Mouse (Mus musculus) thymus, postnatal 10 days (tissue): Measurements from ENCODE around the gene Upk1a.

Experiments
- DNase-seq, 2 experiments: peaks; one replicate each; pipeline ENCODE4 v3.0.0; 2021; ENCODE audit warnings: low spot score in 2 of 2

The Upk1a gene

DNA sequence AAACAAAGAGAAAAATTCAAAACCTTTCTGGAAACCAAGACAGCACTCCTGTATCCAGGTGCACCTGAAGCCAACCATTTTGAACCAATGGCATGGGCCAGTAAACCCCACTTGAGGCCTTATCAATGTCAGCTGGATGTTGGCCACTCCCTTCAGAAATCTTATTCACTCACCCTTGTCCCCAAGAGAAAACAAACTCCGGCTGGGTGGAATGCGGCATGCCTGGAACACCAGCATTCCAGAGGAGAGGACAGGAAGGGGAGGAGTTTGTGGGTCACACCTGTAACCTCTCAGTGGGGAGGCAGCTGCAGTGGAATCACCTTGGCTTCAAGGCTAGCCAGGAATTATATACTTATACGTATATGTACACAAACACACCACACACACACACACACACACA, 10.1 kb downstream of the Upk1a start:
- DNase-seq: no peak

- no peak for DNase-seq
These were observed 12.0 kb downstream of the Upk1a start for GRCm38 (mm10) chr7:30600651-30601050.

DNA sequence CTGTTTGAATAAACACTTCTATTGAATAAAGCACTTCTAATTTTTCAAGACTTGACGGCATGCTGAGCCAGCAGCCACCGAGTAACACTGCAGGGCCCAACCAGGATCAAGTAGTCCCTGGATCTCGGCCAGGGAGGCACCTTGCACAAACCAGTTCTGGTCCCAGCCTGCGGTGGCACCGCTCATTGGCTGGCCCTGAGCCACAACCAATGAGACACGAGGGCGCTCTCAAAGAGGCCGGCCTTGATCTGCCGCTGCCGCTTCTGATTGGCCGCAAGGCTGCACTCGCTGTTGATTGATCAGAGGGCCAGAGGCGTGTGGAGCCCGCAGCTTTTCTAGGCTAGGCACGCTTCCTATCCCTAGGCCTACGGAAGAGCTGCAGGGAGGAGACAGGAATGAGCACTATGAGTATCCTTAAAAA, 12.7 kb downstream of the Upk1a start:
- peak; percentile 54 to 61 for DNase-seq

DNA sequence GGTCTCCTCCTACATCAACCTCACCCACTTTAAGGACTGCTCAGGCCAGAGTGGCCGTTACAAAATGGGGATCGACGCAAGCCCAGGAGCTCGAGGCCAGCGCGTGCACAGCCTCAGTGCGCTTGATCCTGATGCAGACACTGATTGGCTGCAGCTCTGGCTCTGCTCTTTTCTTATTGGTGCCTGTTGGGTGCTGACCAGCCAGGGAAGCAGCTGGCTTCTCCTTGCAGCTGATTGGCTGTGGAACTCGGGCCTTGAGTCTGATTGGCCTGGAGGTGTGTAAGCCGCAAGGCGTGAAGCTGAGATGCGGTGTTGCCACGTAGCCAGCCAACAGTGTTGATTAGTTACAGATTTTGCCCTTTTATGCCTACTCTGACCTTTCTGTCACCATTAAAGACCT, 13.9 kb downstream of the Upk1a start, which contains the start of gene Zbtb32:
Zbtb32 (minus strand) TSS at position 124 of the 400 bp plus-strand sequence.
- no peak for DNase-seq

DNA sequence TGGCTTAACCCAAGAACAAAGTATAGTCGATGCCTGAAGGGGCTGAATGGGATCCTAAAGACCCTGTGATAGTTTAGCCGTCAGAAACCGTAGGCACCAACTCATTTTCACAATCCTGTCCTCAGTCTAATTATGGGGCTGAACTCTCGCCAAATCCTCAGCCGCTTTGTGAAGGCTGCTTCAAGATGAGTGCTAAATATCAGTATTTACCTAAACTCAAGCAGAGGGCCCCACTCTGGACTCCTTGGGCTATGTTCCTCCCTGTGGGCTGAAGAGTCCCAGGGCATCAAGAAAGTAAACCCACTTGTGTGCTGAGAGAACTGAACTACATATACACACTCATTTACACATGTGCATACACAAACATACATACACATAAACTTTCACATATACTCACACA, 15.8 kb downstream of the Upk1a start:
- no peak for DNase-seq

DNA sequence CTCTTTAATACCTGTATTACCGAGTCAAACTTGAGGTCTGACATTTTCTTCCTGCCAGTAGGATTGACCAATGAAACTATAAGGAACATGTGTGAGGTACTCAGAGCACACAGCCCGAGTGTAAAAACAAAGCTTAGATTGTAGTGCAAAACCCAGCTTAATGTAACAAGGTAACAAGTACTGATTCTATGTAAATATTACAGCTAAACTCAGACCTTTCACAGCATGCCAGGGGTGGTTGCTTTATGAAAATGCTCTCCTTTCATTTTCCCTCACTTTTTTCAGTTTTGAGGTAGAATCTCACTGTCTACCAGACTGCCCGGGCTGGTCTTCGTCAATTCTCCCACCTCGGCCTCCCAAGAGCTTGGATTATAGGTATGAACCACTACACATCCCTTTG, 16.6 kb downstream of the Upk1a start:
- no peak for DNase-seq

DNA sequence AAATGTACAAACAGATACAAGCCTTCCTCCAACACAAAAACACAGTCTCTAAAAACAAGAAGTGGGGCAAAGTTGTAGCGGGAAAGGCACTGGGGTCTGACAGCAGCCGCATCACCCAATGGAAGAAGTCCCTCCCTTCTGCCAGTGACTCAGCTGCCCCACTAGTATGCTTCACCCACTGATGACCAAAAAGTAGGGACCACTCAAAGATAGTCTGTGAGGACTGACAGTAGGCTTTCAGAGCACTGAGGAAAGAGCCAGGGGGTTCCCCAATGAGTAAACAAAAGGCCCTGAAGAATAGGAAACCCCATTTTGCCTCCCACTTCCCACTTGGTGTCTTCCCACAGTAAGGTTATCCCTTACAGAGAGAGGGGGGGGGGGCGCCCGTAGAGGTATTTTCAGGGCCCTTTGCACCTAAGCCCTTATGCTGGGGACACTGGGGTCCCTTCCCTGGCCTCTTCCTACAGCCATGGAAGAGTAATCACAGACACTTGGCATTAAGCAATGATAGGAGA, 18.1 kb downstream of the Upk1a start:
- no peak for DNase-seq

DNA sequence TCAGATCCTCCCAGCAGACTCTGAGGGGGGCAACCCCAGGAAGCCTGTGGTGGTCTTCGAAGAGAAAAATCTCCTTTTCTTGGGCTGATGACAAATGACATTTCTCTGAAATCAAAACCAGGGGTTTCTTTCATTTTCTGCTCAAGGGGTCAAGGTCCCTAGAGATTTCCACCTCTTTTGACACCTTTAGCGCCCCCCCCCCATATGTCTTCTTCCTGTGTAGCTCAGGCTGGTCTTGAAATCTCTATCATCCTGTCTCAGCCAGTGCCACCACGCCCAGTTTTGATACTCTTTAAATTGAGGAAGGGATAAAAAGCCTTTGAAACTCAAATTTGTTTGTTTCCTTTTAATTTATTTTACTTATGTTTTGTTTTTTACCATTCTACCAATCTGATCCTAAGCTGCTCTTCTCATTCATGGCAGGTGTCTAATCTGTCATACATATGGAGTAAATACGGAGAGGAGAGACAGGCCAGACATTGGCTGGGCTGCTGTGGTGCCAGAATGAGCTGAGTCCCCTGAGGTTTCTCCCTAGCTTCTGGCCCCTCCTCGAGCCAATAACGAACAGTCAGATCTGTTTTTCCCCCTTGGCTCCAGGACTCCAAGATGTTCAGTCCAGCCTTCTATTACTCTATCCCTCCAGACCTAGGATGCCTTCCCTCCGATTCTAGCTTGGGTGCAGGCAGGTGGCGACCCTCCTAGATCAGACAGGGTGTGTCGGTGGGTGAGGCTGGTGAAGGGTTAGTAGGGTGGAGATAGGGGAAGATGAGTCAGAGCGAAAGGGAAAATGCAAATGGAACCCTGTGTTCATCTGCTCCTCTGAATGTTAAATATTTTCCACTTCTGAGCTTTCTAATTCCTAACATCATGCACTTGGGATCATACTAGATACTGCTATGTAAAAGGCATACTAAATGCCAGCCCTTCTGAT, 18.8 kb downstream of the Upk1a start:
- no peak for DNase-seq

DNA sequence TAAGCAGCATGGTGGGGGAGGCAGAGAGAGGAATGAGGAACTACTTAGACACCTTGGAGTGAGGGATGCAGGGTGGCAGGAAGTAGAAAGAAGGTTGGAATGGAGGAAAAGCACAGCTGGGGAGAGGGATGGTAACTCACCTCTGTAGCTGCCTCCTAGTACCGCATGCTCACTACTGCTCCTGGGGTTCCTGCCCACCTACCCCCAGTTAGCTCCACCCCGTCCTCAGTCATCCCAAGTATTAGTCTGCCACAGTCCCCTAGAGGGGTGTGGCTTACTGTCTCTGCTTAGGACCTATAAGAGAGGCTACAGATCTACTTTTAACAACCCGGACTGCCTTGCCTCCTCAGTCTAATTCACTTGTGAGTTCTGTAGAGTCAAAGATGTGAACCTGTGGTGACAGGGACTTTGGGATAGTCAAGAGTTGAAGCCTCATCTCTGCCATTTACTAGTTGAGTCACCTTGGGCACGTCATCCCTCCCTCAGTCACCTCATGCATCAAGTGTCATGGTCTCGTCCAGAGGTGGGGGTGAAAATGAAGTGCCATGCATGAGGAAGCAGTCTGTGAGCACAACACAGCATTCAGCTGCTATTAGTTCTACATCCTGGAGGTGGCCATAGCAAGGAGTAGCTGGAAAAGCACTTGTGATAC, 19.7 kb downstream of the Upk1a start:
- DNase-seq: no peak

DNA sequence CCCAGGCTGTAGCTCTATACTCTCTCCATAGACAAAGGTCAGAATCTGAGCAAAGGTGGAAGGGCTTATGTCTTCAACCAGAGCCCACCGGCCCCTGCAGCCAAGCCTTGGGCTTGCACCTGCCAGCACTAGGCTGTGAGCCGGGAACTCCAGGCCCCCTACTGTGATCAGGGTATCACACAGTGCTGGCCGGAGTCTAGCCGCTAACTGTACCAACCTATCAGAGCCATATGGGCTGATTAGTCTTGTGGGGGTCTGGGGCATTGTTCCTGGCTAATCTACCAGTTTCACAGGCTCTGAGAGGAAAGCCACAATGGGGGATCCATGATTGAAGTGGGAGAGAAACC, 21.1 kb downstream of the Upk1a start:
- DNase-seq: no peak

DNA sequence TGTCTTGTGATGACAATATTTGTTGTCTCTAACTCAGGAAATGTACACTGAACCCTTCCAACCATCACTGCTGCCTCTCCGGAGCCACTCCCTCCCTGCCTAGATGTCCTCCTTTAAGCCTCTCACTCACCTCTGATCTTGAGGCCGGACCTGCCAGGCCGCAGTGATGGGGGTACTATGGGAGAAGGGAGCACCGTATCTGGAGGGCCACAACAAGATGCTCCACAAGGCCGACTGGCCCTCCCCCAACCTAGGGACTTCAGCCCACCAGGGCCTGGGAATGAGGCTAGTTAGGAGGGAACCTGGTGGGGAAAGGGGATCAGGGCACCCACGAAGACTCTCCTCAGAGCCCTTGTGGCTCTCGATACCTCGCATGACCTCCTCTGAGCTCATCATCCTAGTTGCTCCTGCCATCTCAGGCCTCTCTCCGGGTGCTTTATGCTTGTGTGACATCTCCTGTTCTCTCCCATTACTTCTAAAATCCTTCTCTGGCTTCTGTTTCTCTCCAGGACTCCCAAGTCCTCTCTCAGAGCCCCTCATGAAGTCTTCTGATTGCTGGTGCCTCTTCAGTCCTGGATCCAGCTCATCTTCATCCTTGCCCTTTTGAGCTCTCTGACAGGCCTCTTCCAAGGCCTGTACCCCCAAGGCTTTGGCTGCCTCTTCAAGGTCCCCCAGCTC, 21.6 kb downstream of the Upk1a start:
- DNase-seq: no peak

GRCm38 (mm10) chr7:30589435-30590301, 23.0 kb downstream of the Upk1a start:
- peak; percentile 76 to 88 for DNase-seq

GRCm38 (mm10) chr7:30588676-30589434, 23.8 kb downstream of the Upk1a start, which contains the start of gene Kmt2b:
Gene Kmt2b (minus strand): TSS chr7:30588726.
- peak; percentile 86 to 91 for DNase-seq

DNA sequence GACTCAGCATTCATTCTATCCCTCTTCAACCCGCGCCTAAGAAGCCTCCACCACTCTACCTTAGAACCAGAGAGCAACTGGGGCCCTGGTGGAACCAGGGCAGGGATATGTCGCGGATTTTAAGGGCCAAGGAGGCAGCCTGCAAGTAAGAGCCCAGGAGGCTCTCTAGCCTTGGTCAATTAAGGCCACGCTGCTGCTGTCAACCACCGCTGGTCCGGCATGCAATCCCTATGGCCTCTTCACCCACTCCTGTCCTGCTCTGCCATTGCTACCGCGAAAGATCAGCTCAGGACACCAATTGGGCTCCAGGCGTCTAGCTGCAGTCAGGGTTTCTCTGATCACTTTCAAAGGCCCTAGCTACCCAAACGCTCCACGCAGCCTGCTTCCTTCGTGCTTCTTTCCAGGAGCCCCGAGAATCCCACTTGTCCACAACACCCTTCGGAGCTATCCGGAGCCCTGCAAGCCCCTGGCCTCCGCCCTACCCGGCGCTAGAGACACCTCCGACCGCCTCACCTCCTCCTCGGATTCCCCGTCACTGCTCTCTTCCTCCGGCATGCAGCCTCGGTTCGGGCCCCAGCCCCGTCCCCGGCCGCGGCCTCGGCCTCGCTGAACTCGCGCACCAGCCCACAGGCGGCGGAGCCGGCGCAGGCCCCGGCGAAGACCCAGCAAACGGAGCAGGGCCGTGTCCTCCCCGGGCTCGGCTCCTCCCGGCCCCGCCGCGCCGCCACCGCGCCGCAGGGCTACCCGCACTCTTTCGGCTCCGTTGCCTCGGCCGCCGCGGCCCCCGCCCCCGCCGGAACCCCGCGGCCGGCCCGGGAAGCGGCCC, 24.6 kb downstream of the Upk1a start:
- peak; percentile 51 to 56 for DNase-seq

- no peak for DNase-seq
These were observed 26.1 kb downstream of the Upk1a start for GRCm38 (mm10) chr7:30586455-30587020.

GRCm38 (mm10) chr7:30585170-30585569, 27.5 kb downstream of the Upk1a start:
- no peak for DNase-seq

DNA sequence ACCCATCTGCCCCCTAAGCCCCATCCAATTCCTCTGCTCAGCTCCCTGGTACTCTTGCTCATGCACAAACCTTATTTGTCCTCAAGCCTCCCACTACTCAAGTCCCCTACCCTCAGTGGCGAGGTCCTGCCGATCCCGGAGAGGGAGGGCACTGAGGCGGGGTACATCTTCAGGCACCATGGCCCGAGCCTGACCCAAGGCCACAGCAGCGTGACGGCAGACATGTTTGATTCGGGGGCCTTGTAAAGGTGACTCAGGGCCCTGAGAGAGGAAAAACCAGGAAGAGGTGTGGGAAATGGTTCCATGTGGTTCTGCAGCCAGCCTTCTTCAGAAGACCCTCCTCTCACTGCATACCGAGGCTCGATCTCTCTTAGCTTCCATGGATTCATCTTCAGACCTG, 28.3 kb downstream of the Upk1a start:
- no peak for DNase-seq

DNA sequence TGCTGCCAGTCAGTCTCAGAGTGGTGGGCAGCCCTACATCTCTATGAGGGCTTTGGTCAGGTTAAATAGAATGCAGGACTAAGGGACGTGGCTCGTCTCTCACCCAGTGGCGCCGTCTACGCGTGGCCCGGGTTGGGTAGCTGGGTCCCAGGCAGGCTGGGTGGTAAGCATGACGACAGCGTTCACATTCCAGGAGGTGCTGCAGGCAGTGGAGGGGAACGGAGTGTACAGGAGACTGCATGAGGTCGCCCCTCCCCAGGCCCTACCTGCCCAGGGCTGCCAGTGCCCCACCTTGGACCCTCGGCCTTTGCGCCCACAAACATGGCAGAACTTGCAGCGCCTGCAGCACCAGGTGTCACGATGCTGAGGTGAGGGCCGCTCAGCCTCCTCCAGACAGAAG, 31.1 kb downstream of the Upk1a start:
- DNase-seq: no peak

GRCm38 (mm10) chr7:30579950-30580349, 32.7 kb downstream of the Upk1a start:
- no peak for DNase-seq
